1 mouse cellular context compared by ENCODE assay signal in genomic region chr9:34525695-34526094, GRCm38 (mm10).
TF ChIP-seq lines count a peak whose summit lies in the region.

No protein-coding gene starts in this region.

TF ChIP-seq in MEL, 35 proteins besides CTCF, POLR2A, EP300 and RAD21 (continued from another document):
- TF ChIP-seq USF1 (IDR thresholded peaks at IDR 0.05; ENCODE audit: low read depth, low read length) (no peak), KAT2A (conservative IDR thresholded peaks at IDR 0.05; ENCODE audit: low read depth, low read length) (no peak), NELFE (IDR thresholded peaks at IDR 0.05; ENCODE audit: low read depth, low read length) (no peak), CHD1 (IDR thresholded peaks at IDR 0.05; ENCODE audit: low read depth, low read length) (no peak), MYB (IDR thresholded peaks at IDR 0.05; ENCODE audit: low read depth, low read length) (no peak)
